Mouse (Mus musculus) frontal cortex, postnatal 10 days (tissue): Measurements from ENCODE around the gene Gtf3c1.
A peak's percentile ranks its signal among the peaks of the same experiment; 100 is the strongest.
"Not testable (repeated sequence)": the region's sequence is repeated elsewhere in the genome, so short reads cannot be mapped to it uniquely, and the experiment has no call there.

Source experiments
- DNase-seq, 2 experiments: peaks; one replicate each; pipeline ENCODE4 v3.0.0; 2022; ENCODE audit warnings: low spot score in 2 of 2, mixed read lengths in 1 of 2

Gtf3c1 gene

GRCm38 (mm10) chr7:125707593-125708022 is at the start of gene Gtf3c1, which contains the start of gene D430042O09Rik:
Gtf3c1 (minus strand) TSS chr7:125707780.
D430042O09Rik (plus strand) TSS chr7:125707888.
- DNase-seq, result peak; percentile 99 to 100

GRCm38 (mm10) chr7:125756806-125757205 is 49.2 kb upstream of the Gtf3c1 start:
- DNase-seq, result no peak

GRCm38 (mm10) chr7:125753326-125753715 is 45.7 kb upstream of the Gtf3c1 start:
- no peak for DNase-seq

GRCm38 (mm10) chr7:125752699-125753325 is 45.2 kb upstream of the Gtf3c1 start:
- no peak for DNase-seq

GRCm38 (mm10) chr7:125748186-125748585 is 40.6 kb upstream of the Gtf3c1 start:
- no peak for DNase-seq

- no peak for DNase-seq
These were observed 39.7 kb upstream of the Gtf3c1 start for GRCm38 (mm10) chr7:125747316-125747690.

- DNase-seq, result no peak
These were observed 39.2 kb upstream of the Gtf3c1 start for GRCm38 (mm10) chr7:125746621-125747315.

- no peak for DNase-seq
These were observed 37.2 kb upstream of the Gtf3c1 start for GRCm38 (mm10) chr7:125744774-125745173.

- DNase-seq, result no peak
These were observed 33.7 kb upstream of the Gtf3c1 start for GRCm38 (mm10) chr7:125741271-125741703.

GRCm38 (mm10) chr7:125740521-125740920 is 32.9 kb upstream of the Gtf3c1 start:
- DNase-seq, result no peak

GRCm38 (mm10) chr7:125736366-125737015 is 28.9 kb upstream of the Gtf3c1 start:
- no peak for DNase-seq

GRCm38 (mm10) chr7:125733791-125734190 is 26.2 kb upstream of the Gtf3c1 start:
- no peak for DNase-seq

GRCm38 (mm10) chr7:125731679-125732078 is 24.1 kb upstream of the Gtf3c1 start:
- DNase-seq, result no peak

- DNase-seq, result no peak
These were observed 15.8 kb upstream of the Gtf3c1 start for GRCm38 (mm10) chr7:125723189-125723972.

GRCm38 (mm10) chr7:125722127-125722526 is 14.5 kb upstream of the Gtf3c1 start:
- DNase-seq, result no peak

- DNase-seq, result no peak
These were observed 13.5 kb upstream of the Gtf3c1 start for GRCm38 (mm10) chr7:125721033-125721432.

GRCm38 (mm10) chr7:125720370-125720769 is 12.8 kb upstream of the Gtf3c1 start:
- DNase-seq, result no peak

GRCm38 (mm10) chr7:125717612-125718011 is 10.0 kb upstream of the Gtf3c1 start:
- DNase-seq, result no peak

GRCm38 (mm10) chr7:125716724-125717123 is 9.1 kb upstream of the Gtf3c1 start:
- no peak for DNase-seq

GRCm38 (mm10) chr7:125714803-125715202 is 7.2 kb upstream of the Gtf3c1 start:
- no peak for DNase-seq

- DNase-seq, result not testable (repeated sequence)
These were observed 6.0 kb upstream of the Gtf3c1 start for GRCm38 (mm10) chr7:125713542-125714055.

GRCm38 (mm10) chr7:125708100-125708499 is 520 bp upstream of the Gtf3c1 start:
- no peak for DNase-seq
